Mouse (Mus musculus) lung, adult 2 months (tissue): ENCODE measurements around the gene Hps4.

Experiments
- CTCF ChIP-seq: fragments of 200-500 bp; IDR thresholded peaks from 2 replicates; pipeline ENCODE4 v1.5.1; 2011; ENCODE audit warnings: mild to moderate bottlenecking, low read length, control low read depth; ENCODE audit not compliant: insufficient read depth
- POLR2A ChIP-seq: fragments of 200-500 bp; IDR thresholded peaks from 2 replicates; pipeline ENCODE4 v1.6.1; 2011; ENCODE audit warnings: low read depth, mild to moderate bottlenecking, control low read depth, low read length, borderline replicate concordance; ENCODE audit errors: extremely low read depth

DNA sequence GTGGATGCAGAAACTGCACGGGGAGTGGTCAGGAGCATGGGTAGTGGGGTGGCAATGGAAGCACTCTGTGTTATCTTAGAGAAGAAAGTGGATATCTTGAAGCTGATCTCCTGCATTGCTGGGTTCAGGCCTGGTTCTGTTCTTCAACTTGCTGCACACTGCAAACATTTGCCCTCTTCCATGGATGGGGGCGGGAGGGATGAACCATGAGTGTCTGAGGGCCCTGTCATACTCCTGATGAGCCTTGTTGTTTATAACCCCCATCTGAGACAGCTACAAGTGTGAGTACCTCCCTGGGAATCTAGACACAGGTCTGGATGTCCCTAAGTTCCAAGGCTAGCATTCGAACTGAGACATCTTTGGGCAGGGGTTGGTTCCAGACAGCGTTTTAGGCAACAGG is 21.5 kb upstream of the Hps4 start:
- TF ChIP-seq POLR2A, result no peak
- no peak for TF ChIP-seq CTCF
